Mouse (Mus musculus) testis, adult 2 months (tissue): ENCODE measurements at regions not wholly inside any gene's neighbourhood (a gene's known extent, or its start where the extent isn't known, plus 50 kb on each side); places are given as distances from the start of the nearest gene placed in this dataset.

Source experiments
- CTCF ChIP-seq: fragments of 200-500 bp; IDR thresholded peaks from 2 replicates; pipeline ENCODE4 v1.5.1; 2012; ENCODE audit warnings: low read depth, mild to moderate bottlenecking, inconsistent platforms, low read length, moderate library complexity; ENCODE audit not compliant: control insufficient read depth, insufficient read depth, insufficient replicate concordance
- POLR2A ChIP-seq: fragments of 200-500 bp; IDR thresholded peaks from 2 replicates; pipeline ENCODE4 v1.6.1; 2012; ENCODE audit warnings: low read depth, mild to moderate bottlenecking, inconsistent platforms, low read length, moderate library complexity; ENCODE audit not compliant: control insufficient read depth

DNA sequence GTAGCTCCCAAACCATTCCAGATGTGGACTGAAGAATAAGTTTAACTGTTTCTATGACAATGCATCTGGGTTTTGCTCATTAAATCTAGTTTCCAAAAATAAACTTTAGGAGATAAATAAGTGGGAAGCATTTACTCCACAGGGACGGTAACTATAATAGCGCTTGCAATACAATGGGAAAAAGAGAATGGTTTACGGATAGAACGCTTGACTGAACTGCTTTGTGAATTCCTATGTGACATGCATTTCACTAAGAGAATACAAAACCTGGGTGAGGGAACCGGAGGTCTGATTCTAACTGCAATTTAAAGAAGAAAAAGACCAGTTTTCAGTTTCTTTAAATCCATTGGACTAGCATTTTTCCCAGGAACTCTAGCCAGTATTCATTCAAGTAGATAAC, 704.1 kb upstream of the Marcks start:
- TF ChIP-seq POLR2A (no peak), CTCF (no peak)
